Mouse (Mus musculus): ENCODE data around the gene Klf6. TPM values are rescaled to one million over a fixed set of nuclear protein-coding genes. Genes with fewer than 3 reads are reported as not detected.
A peak's percentile ranks its signal among the peaks of the same experiment; 100 is the strongest.

Gene Klf6
- polyA plus RNA-seq, 1 experiment from 2014 or later = 21.5 TPM

GRCm38 (mm10) chr13:5888164-5888563 is 26.9 kb downstream of the Klf6 start:
- no peaks in the 10 kb centered on the region for H3K9me3 ChIP-seq (replicated peaks; ENCODE audit: control insufficient read depth, low read length)
- no peaks in the 10 kb centered on the region for H3K36me3 ChIP-seq (ENCODE audit: control insufficient read depth, insufficient read depth)
- no peak overlapping the region for H3K9ac ChIP-seq (ENCODE audit: low read depth, low read length)
- 28% methylated on average over 5 of the region's 5 CpGs for WGBS (ENCODE audit: insufficient replicate concordance)
- no peak overlapping the region for H3K4me2 ChIP-seq (ENCODE audit: low read depth, low read length)
- ATAC-seq (ENCODE audit: low read depth) = 0 out of 2 replicates have a peak, but pooled peaks have one; percentile 21
- H3K4me1 ChIP-seq (ENCODE audit: control insufficient read depth, low read depth, low read length) = no peaks in the 10 kb centered on the region
- H3K27me3 ChIP-seq (ENCODE audit: control insufficient read depth, insufficient read depth, low read depth, low read length) = no peaks in the 10 kb centered on the region
- no peak overlapping the region for H3K4me3 ChIP-seq (ENCODE audit: low read depth, low read length)
- H3K27ac ChIP-seq (ENCODE audit: low read length) = peak overlapping the region; percentile 49; the same call in 1 of the 2 replicates

GRCm38 (mm10) chr13:5888731-5889130 is 27.4 kb downstream of the Klf6 start:
- ATAC-seq (ENCODE audit: low read depth) = no peak
- WGBS (ENCODE audit: insufficient replicate concordance) = 11% methylated on average over 1 of the region's 1 CpGs
- Histone ChIP-seq H3K36me3 (ENCODE audit: control insufficient read depth, insufficient read depth) (no peaks in the 10 kb centered on the region), H3K4me3 (ENCODE audit: low read depth, low read length) (no peak overlapping the region), H3K9ac (ENCODE audit: low read depth, low read length) (no peak overlapping the region), H3K4me2 (ENCODE audit: low read depth, low read length) (no peak overlapping the region), H3K27ac (ENCODE audit: low read length) (no peak overlapping the region), H3K27me3 (ENCODE audit: control insufficient read depth, insufficient read depth, low read depth, low read length) (no peaks in the 10 kb centered on the region), H3K9me3 (replicated peaks; ENCODE audit: control insufficient read depth, low read length) (no peaks in the 10 kb centered on the region), H3K4me1 (ENCODE audit: control insufficient read depth, low read depth, low read length) (no peaks in the 10 kb centered on the region)

- no peaks in the 10 kb centered on the region for H3K9me3 ChIP-seq (replicated peaks; ENCODE audit: control insufficient read depth, low read length)
- 50% methylated on average over 3 of the region's 3 CpGs for WGBS (ENCODE audit: insufficient replicate concordance)
Measured at GRCm38 (mm10) chr13:5890035-5890434, 28.8 kb downstream of the Klf6 start.

GRCm38 (mm10) chr13:5892684-5893447 is 31.6 kb downstream of the Klf6 start:
- ATAC-seq (ENCODE audit: low read depth) = no peak
- Histone ChIP-seq H3K36me3 (ENCODE audit: control insufficient read depth, insufficient read depth) (no peaks in the 10 kb centered on the region), H3K9ac (ENCODE audit: low read depth, low read length) (no peak overlapping the region), H3K27ac (ENCODE audit: low read length) (no peak overlapping the region), H3K27me3 (ENCODE audit: control insufficient read depth, insufficient read depth, low read depth, low read length) (no peaks in the 10 kb centered on the region), H3K4me2 (ENCODE audit: low read depth, low read length) (no peak overlapping the region), H3K4me3 (ENCODE audit: low read depth, low read length) (no peak overlapping the region), H3K4me1 (ENCODE audit: control insufficient read depth, low read depth, low read length) (no peaks in the 10 kb centered on the region), H3K9me3 (replicated peaks; ENCODE audit: control insufficient read depth, low read length) (no peaks in the 10 kb centered on the region)
- 54% methylated on average over 9 of the region's 9 CpGs for WGBS (ENCODE audit: insufficient replicate concordance)

More at GRCm38 (mm10) chr13:5890035-5890434, 28.8 kb downstream of the Klf6 start:
- Histone ChIP-seq H3K36me3 (ENCODE audit: control insufficient read depth, insufficient read depth) (no peaks in the 10 kb centered on the region), H3K4me1 (ENCODE audit: control insufficient read depth, low read depth, low read length) (no peaks in the 10 kb centered on the region), H3K27me3 (ENCODE audit: control insufficient read depth, insufficient read depth, low read depth, low read length) (no peaks in the 10 kb centered on the region), H3K4me2 (ENCODE audit: low read depth, low read length) (no peak overlapping the region), H3K9ac (ENCODE audit: low read depth, low read length) (no peak overlapping the region), H3K4me3 (ENCODE audit: low read depth, low read length) (no peak overlapping the region), H3K27ac (ENCODE audit: low read length) (no peak overlapping the region)
- ATAC-seq (ENCODE audit: low read depth) = no peak

GRCm38 (mm10) chr13:5894910-5895309 is 33.6 kb downstream of the Klf6 start:
- Histone ChIP-seq H3K4me1 (ENCODE audit: control insufficient read depth, low read depth, low read length) (no peaks in the 10 kb centered on the region), H3K4me2 (ENCODE audit: low read depth, low read length) (no peak overlapping the region), H3K9me3 (replicated peaks; ENCODE audit: control insufficient read depth, low read length) (no peaks in the 10 kb centered on the region), H3K27ac (ENCODE audit: low read length) (no peak overlapping the region), H3K27me3 (ENCODE audit: control insufficient read depth, insufficient read depth, low read depth, low read length) (no peaks in the 10 kb centered on the region), H3K4me3 (ENCODE audit: low read depth, low read length) (no peak overlapping the region), H3K9ac (ENCODE audit: low read depth, low read length) (no peak overlapping the region), H3K36me3 (ENCODE audit: control insufficient read depth, insufficient read depth) (no peaks in the 10 kb centered on the region)
- whole genome bisulfite sequencing (ENCODE audit: insufficient replicate concordance) = 48% methylated on average over 3 of the region's 3 CpGs
- no peak for ATAC-seq (ENCODE audit: low read depth)

GRCm38 (mm10) chr13:5895851-5896250 is 34.6 kb downstream of the Klf6 start:
- H3K4me2 ChIP-seq (ENCODE audit: low read depth, low read length) = no peak overlapping the region
- no peaks in the 10 kb centered on the region for H3K4me1 ChIP-seq (ENCODE audit: control insufficient read depth, low read depth, low read length)
- no peak overlapping the region for H3K9ac ChIP-seq (ENCODE audit: low read depth, low read length)
- no peak overlapping the region for H3K27ac ChIP-seq (ENCODE audit: low read length)
- H3K27me3 ChIP-seq (ENCODE audit: control insufficient read depth, insufficient read depth, low read depth, low read length) = no peaks in the 10 kb centered on the region
- no peak for ATAC-seq (ENCODE audit: low read depth)
- no peaks in the 10 kb centered on the region for H3K36me3 ChIP-seq (ENCODE audit: control insufficient read depth, insufficient read depth)
- 66% methylated on average over 3 of the region's 3 CpGs for WGBS (ENCODE audit: insufficient replicate concordance)
- no peaks in the 10 kb centered on the region for H3K9me3 ChIP-seq (replicated peaks; ENCODE audit: control insufficient read depth, low read length)
- no peak overlapping the region for H3K4me3 ChIP-seq (ENCODE audit: low read depth, low read length)

GRCm38 (mm10) chr13:5897176-5897959 is 36.1 kb downstream of the Klf6 start:
- Histone ChIP-seq H3K4me1 (ENCODE audit: control insufficient read depth, low read depth, low read length) (no peaks in the 10 kb centered on the region), H3K27me3 (ENCODE audit: control insufficient read depth, insufficient read depth, low read depth, low read length) (no peaks in the 10 kb centered on the region), H3K36me3 (ENCODE audit: control insufficient read depth, insufficient read depth) (no peaks in the 10 kb centered on the region), H3K4me3 (ENCODE audit: low read depth, low read length) (no peak overlapping the region), H3K9ac (ENCODE audit: low read depth, low read length) (no peak overlapping the region), H3K27ac (ENCODE audit: low read length) (no peak overlapping the region), H3K9me3 (replicated peaks; ENCODE audit: control insufficient read depth, low read length) (no peaks in the 10 kb centered on the region), H3K4me2 (ENCODE audit: low read depth, low read length) (no peak overlapping the region)
- 64% methylated on average over 14 of the region's 14 CpGs for WGBS (ENCODE audit: insufficient replicate concordance)
- no peak for ATAC-seq (ENCODE audit: low read depth)

- Histone ChIP-seq H3K36me3 (ENCODE audit: control insufficient read depth, insufficient read depth) (no peaks in the 10 kb centered on the region), H3K4me1 (ENCODE audit: control insufficient read depth, low read depth, low read length) (no peaks in the 10 kb centered on the region), H3K4me3 (ENCODE audit: low read depth, low read length) (no peak overlapping the region), H3K4me2 (ENCODE audit: low read depth, low read length) (no peak overlapping the region), H3K9ac (ENCODE audit: low read depth, low read length) (no peak overlapping the region), H3K27me3 (ENCODE audit: control insufficient read depth, insufficient read depth, low read depth, low read length) (no peaks in the 10 kb centered on the region), H3K27ac (ENCODE audit: low read length) (no peak overlapping the region), H3K9me3 (replicated peaks; ENCODE audit: control insufficient read depth, low read length) (no peaks in the 10 kb centered on the region)
- ATAC-seq (ENCODE audit: low read depth) = no peak
- 33% methylated on average over 1 of the region's 1 CpGs for WGBS (ENCODE audit: insufficient replicate concordance)
Measured at GRCm38 (mm10) chr13:5899021-5899420, 37.7 kb downstream of the Klf6 start.

GRCm38 (mm10) chr13:5899641-5900040 is 38.4 kb downstream of the Klf6 start:
- no peaks in the 10 kb centered on the region for H3K9me3 ChIP-seq (replicated peaks; ENCODE audit: control insufficient read depth, low read length)
- no peak overlapping the region for H3K4me3 ChIP-seq (ENCODE audit: low read depth, low read length)
- H3K27ac ChIP-seq (ENCODE audit: low read length) = no peak overlapping the region
- H3K27me3 ChIP-seq (ENCODE audit: control insufficient read depth, insufficient read depth, low read depth, low read length) = no peaks in the 10 kb centered on the region
- no peak for ATAC-seq (ENCODE audit: low read depth)
- 54% methylated on average over 3 of the region's 3 CpGs for WGBS (ENCODE audit: insufficient replicate concordance)
- no peaks in the 10 kb centered on the region for H3K36me3 ChIP-seq (ENCODE audit: control insufficient read depth, insufficient read depth)
- no peak overlapping the region for H3K4me2 ChIP-seq (ENCODE audit: low read depth, low read length)
- H3K4me1 ChIP-seq (ENCODE audit: control insufficient read depth, low read depth, low read length) = no peaks in the 10 kb centered on the region
- H3K9ac ChIP-seq (ENCODE audit: low read depth, low read length) = no peak overlapping the region

Measured in liver, embryonic 16.5 days (tissue).